Mouse (Mus musculus) brain, embryonic 14.5 days (tissue): ENCODE results near the gene Cd70.

Source experiments
- CTCF ChIP-seq: fragments of 200-500 bp; IDR thresholded peaks from 2 replicates; pipeline ENCODE4 v1.5.1; 2012; ENCODE audit warnings: inconsistent platforms, mild to moderate bottlenecking, moderate library complexity, borderline replicate concordance; ENCODE audit not compliant: insufficient read depth, insufficient read length; ENCODE audit errors: extremely low read depth
- POLR2A ChIP-seq: fragments of 200-500 bp; IDR thresholded peaks from 2 replicates; pipeline ENCODE4 v1.6.1; 2012; ENCODE audit warnings: mild to moderate bottlenecking, inconsistent platforms, borderline replicate concordance; ENCODE audit not compliant: poor library complexity, insufficient read depth, insufficient read length, severe bottlenecking; ENCODE audit errors: extremely low read depth

DNA sequence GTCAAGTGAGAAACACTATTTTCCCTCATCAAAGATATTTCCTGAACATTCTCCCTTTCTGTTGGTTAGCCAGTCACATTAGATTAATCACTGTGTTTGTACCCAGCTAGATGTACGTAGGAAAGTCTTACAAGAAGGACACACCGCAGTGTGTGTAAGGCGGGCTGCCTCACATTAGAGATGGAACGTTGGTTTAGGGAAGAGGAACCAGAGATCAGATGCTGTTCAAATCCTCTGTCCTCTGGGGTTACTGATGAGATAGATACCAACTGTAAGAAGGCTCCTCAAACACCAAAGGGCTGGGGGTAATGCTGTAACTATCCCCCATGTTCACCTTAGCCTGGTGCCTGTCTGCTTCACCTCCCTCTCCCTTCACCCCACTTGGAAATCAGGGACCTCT is 24.8 kb downstream of the Cd70 start:
- TF ChIP-seq POLR2A (no peak), CTCF (no peak)
